In the genomic region with DNA sequence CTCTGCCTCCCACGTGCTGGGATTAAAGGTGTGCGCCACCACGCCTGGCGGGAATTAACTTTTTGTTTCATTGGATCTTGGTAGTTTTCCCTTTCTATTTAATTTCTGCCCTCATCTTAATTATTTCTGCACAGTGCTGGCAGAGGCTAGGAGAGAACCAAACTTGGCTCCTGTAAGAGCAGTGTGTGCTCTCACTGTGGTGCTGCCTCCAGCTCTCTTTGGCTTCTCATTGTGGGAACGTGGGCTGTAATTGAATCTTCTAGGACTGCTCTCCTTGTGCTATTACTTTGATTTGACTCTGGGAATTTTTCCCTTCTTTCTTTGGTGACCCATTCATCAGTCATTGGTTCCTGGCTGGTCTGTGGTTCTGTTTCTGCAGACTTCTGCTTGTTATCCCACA, we compare ENCODE assay signal across 16 mouse cellular contexts.
"Had no signal": no experiment of that assay in that cellular context is flagged by ENCODE, and none has a peak within 500 bp of the region (broad histone marks: within the 10 kb centered on the region; RNA-seq: fewer than 3 reads in every experiment).

No protein-coding gene starts in this region.

- H3K27ac ChIP-seq: neural tube, embryonic 13.5 days; neural tube, embryonic 15.5 days; stomach, embryonic 15.5 days; stomach, postnatal 0 days had no signal

- H3K4me2 ChIP-seq: neural tube, embryonic 13.5 days; neural tube, embryonic 15.5 days; stomach, embryonic 15.5 days had no signal

- H3K9me3 ChIP-seq: neural tube, embryonic 13.5 days; neural tube, embryonic 15.5 days; stomach, embryonic 15.5 days had no signal

- H3K9ac ChIP-seq: neural tube, embryonic 13.5 days; neural tube, embryonic 15.5 days; stomach, embryonic 15.5 days had no signal

- H3K27me3 ChIP-seq: neural tube, embryonic 13.5 days; neural tube, embryonic 15.5 days; stomach, embryonic 15.5 days had no signal

- H3K4me3 ChIP-seq: neural tube, embryonic 13.5 days; neural tube, embryonic 15.5 days; stomach, embryonic 15.5 days had no signal

- H3K4me1 ChIP-seq: neural tube, embryonic 13.5 days; neural tube, embryonic 15.5 days; stomach, embryonic 15.5 days had no signal

- DNase-seq: retina, postnatal 1 day; right cerebral cortex, adult 18-20 months; right cerebral cortex, postnatal 14 days; right cerebral cortex, postnatal 25 days; right cerebral cortex, postnatal 4 days; spleen, adult 18-20 months; thymus, adult 18-20 months; thymus, adult 2 months; thymus, postnatal 14 days; thymus, postnatal 25 days; thymus, postnatal 36 days; thymus, postnatal 4 days had no signal
